Mouse (Mus musculus) limb, embryonic 13.5 days (tissue): ENCODE results near the gene Lin7a. TPM values are rescaled to one million over a fixed set of nuclear protein-coding genes. Genes with fewer than 3 reads are reported as not detected.

Source experiments
- ATAC-seq: fragments of 200-750 bp; cut with Nextera tagmentation; 2 replicates; pipeline ENCODE4 v1.8.0; 2017; ENCODE audit warnings: low read depth, moderate number of reproducible peaks, moderate TSS enrichment; ENCODE audit not compliant: low FRiP score
- H3K27ac ChIP-seq: fragments of 300-500 bp; sonication (generic); 2 replicates; pipeline ENCODE4 v1.5.1; 2015; ENCODE audit warnings: inconsistent platforms, mild to moderate bottlenecking, moderate library complexity
- H3K27me3 ChIP-seq: fragments of 300-500 bp; sonication (generic); 2 replicates; pipeline ENCODE4 v1.6.1; 2015; ENCODE audit warnings: mild to moderate bottlenecking, inconsistent platforms
- H3K36me3 ChIP-seq: fragments of 300-500 bp; sonication (generic); 2 replicates; pipeline ENCODE4 v1.6.1; 2015; ENCODE audit warnings: inconsistent platforms, mild to moderate bottlenecking, moderate library complexity
- H3K4me1 ChIP-seq: fragments of 300-500 bp; sonication (generic); 2 replicates; pipeline ENCODE4 v1.6.1; 2015; ENCODE audit warnings: inconsistent platforms
- H3K4me2 ChIP-seq: fragments of 300-500 bp; sonication (generic); replicated peaks from 2 replicates; pipeline ENCODE4 v1.6.1; 2015; ENCODE audit warnings: inconsistent platforms, mild to moderate bottlenecking, moderate library complexity
- H3K4me3 ChIP-seq: fragments of 300-500 bp; sonication (generic); 2 replicates; pipeline ENCODE4 v1.5.1; 2015; ENCODE audit warnings: moderate library complexity, mild to moderate bottlenecking, inconsistent platforms
- H3K9ac ChIP-seq: fragments of 300-500 bp; sonication (generic); 2 replicates; pipeline ENCODE4 v1.6.1; 2015; ENCODE audit warnings: mild to moderate bottlenecking, inconsistent platforms
- H3K9me3 ChIP-seq: fragments of 300-500 bp; sonication (generic); 2 replicates; pipeline ENCODE4 v1.6.1; 2016; ENCODE audit warnings: inconsistent platforms
- WGBS: fragments of 180-500 bp; shearing (Covaris S2); methylation state at CpG from one replicate; pipeline ENCODE4 v1.1.7; 2015; 5-methylcytosine and 5-hydroxymethylcytosine counted together
- polyA plus RNA-seq: library from polyadenylated mRNA; unstranded; fragments of >200 nt; fragmentation: Nextera tagmentation; extraction: Ambion mirVana; gene quantifications from 2 replicates; pipeline ENCODE4 v1.2.1, GENCODE M21; 2015

The Lin7a gene
- polyA plus RNA-seq, 1 experiment from 2014 or later, result 6.7 TPM

GRCm38 (mm10) chr10:107230081-107230850 is 41.2 kb upstream of the Lin7a start:
- Histone ChIP-seq H3K4me1 (no peaks in the 10 kb centered on the region), H3K4me2 (no peak overlapping the region), H3K4me3 (no peak overlapping the region), H3K9me3 (no peaks in the 10 kb centered on the region), H3K36me3 (no peaks in the 10 kb centered on the region), H3K9ac (no peak overlapping the region), H3K27ac (no peak overlapping the region), H3K27me3 (no peaks in the 10 kb centered on the region)
- 81% methylated on average over 8 of the region's 8 CpGs for WGBS
- ATAC-seq, result no peak

- 92% methylated on average over 1 of the region's 1 CpGs for WGBS
- no peak for ATAC-seq
These were observed 40.7 kb upstream of the Lin7a start for GRCm38 (mm10) chr10:107230851-107231130.

GRCm38 (mm10) chr10:107231421-107232010 is 40.0 kb upstream of the Lin7a start:
- Histone ChIP-seq H3K27ac (no peak overlapping the region), H3K4me3 (no peak overlapping the region), H3K9me3 (no peaks in the 10 kb centered on the region), H3K9ac (no peak overlapping the region), H3K4me2 (no peak overlapping the region), H3K4me1 (no peaks in the 10 kb centered on the region), H3K36me3 (no peaks in the 10 kb centered on the region), H3K27me3 (no peaks in the 10 kb centered on the region)
- WGBS, result 83% methylated on average over 4 of the region's 4 CpGs
- no peak for ATAC-seq

More at GRCm38 (mm10) chr10:107230851-107231130, 40.7 kb upstream of the Lin7a start:
- Histone ChIP-seq H3K9ac (no peak overlapping the region), H3K4me1 (no peaks in the 10 kb centered on the region), H3K4me2 (no peak overlapping the region), H3K27me3 (no peaks in the 10 kb centered on the region), H3K27ac (no peak overlapping the region), H3K4me3 (no peak overlapping the region), H3K9me3 (no peaks in the 10 kb centered on the region), H3K36me3 (no peaks in the 10 kb centered on the region)

- Histone ChIP-seq H3K27ac (no peak overlapping the region), H3K4me3 (no peak overlapping the region), H3K4me1 (no peaks in the 10 kb centered on the region), H3K27me3 (no peaks in the 10 kb centered on the region), H3K4me2 (no peak overlapping the region), H3K36me3 (no peaks in the 10 kb centered on the region), H3K9ac (no peak overlapping the region), H3K9me3 (no peaks in the 10 kb centered on the region)
- WGBS, result 87% methylated on average over 2 of the region's 2 CpGs
- ATAC-seq, result no peak
These were observed 38.9 kb upstream of the Lin7a start for GRCm38 (mm10) chr10:107232491-107233110.

- 81% methylated on average over 2 of the region's 2 CpGs for WGBS
- Histone ChIP-seq H3K27me3 (no peaks in the 10 kb centered on the region), H3K4me2 (no peak overlapping the region), H3K4me1 (no peaks in the 10 kb centered on the region), H3K9me3 (no peaks in the 10 kb centered on the region), H3K36me3 (no peaks in the 10 kb centered on the region), H3K27ac (no peak overlapping the region), H3K9ac (no peak overlapping the region), H3K4me3 (no peak overlapping the region)
- ATAC-seq, result no peak
These were observed 38.3 kb upstream of the Lin7a start for GRCm38 (mm10) chr10:107233221-107233620.

GRCm38 (mm10) chr10:107233825-107234224 is 37.7 kb upstream of the Lin7a start:
- Histone ChIP-seq H3K27ac (no peak overlapping the region), H3K36me3 (no peaks in the 10 kb centered on the region), H3K4me1 (no peaks in the 10 kb centered on the region), H3K9ac (no peak overlapping the region), H3K9me3 (no peaks in the 10 kb centered on the region), H3K4me2 (no peak overlapping the region), H3K27me3 (no peaks in the 10 kb centered on the region), H3K4me3 (no peak overlapping the region)
- ATAC-seq, result no peak
- WGBS, result 84% methylated on average over 4 of the region's 4 CpGs

- Histone ChIP-seq H3K27ac (no peak overlapping the region), H3K4me1 (no peaks in the 10 kb centered on the region), H3K4me2 (no peak overlapping the region), H3K36me3 (no peaks in the 10 kb centered on the region), H3K9ac (no peak overlapping the region), H3K4me3 (no peak overlapping the region), H3K27me3 (no peaks in the 10 kb centered on the region), H3K9me3 (no peaks in the 10 kb centered on the region)
- ATAC-seq, result no peak
- WGBS, result 84% methylated on average over 7 of the region's 7 CpGs
These were observed 36.8 kb upstream of the Lin7a start for GRCm38 (mm10) chr10:107234421-107235400.

- Histone ChIP-seq H3K4me3 (no peak overlapping the region), H3K36me3 (no peaks in the 10 kb centered on the region), H3K4me1 (no peaks in the 10 kb centered on the region), H3K9ac (no peak overlapping the region), H3K9me3 (no peaks in the 10 kb centered on the region), H3K27ac (no peak overlapping the region), H3K27me3 (no peaks in the 10 kb centered on the region), H3K4me2 (no peak overlapping the region)
- 84% methylated on average over 3 of the region's 3 CpGs for WGBS
- ATAC-seq, result no peak
These were observed 36.0 kb upstream of the Lin7a start for GRCm38 (mm10) chr10:107235496-107235895.

GRCm38 (mm10) chr10:107236211-107236610 is 35.3 kb upstream of the Lin7a start:
- WGBS, result 77% methylated on average over 4 of the region's 4 CpGs
- ATAC-seq, result no peak
- Histone ChIP-seq H3K27ac (no peak overlapping the region), H3K36me3 (no peaks in the 10 kb centered on the region), H3K9ac (no peak overlapping the region), H3K4me3 (no peak overlapping the region), H3K4me1 (no peaks in the 10 kb centered on the region), H3K9me3 (no peaks in the 10 kb centered on the region), H3K4me2 (no peak overlapping the region), H3K27me3 (no peaks in the 10 kb centered on the region)

- ATAC-seq, result no peak
- Histone ChIP-seq H3K9me3 (no peaks in the 10 kb centered on the region), H3K27ac (no peak overlapping the region), H3K36me3 (no peaks in the 10 kb centered on the region), H3K9ac (no peak overlapping the region), H3K4me3 (no peak overlapping the region), H3K4me2 (no peak overlapping the region), H3K27me3 (no peaks in the 10 kb centered on the region), H3K4me1 (no peaks in the 10 kb centered on the region)
- WGBS, result 85% methylated on average over 2 of the region's 2 CpGs
These were observed 34.4 kb upstream of the Lin7a start for GRCm38 (mm10) chr10:107237076-107237475.

GRCm38 (mm10) chr10:107237736-107238135 is 33.8 kb upstream of the Lin7a start:
- Histone ChIP-seq H3K36me3 (no peaks in the 10 kb centered on the region), H3K9me3 (no peaks in the 10 kb centered on the region), H3K9ac (no peak overlapping the region), H3K4me2 (no peak overlapping the region), H3K4me3 (no peak overlapping the region), H3K27ac (no peak overlapping the region), H3K4me1 (no peaks in the 10 kb centered on the region), H3K27me3 (no peaks in the 10 kb centered on the region)
- 93% methylated on average over 1 of the region's 1 CpGs for WGBS
- ATAC-seq, result no peak
